Mouse (Mus musculus) neural tube, embryonic 13.5 days (tissue): ENCODE measurements around the gene Timd4. TPM values are rescaled to one million over a fixed set of nuclear protein-coding genes. Genes with fewer than 3 reads are reported as not detected.
A peak's percentile ranks its signal among the peaks of the same experiment; 100 is the strongest.

Experiments
- ATAC-seq: fragments of 200-750 bp; cut with Nextera tagmentation; 2 replicates; pipeline ENCODE4 v1.8.0; 2017; ENCODE audit warnings: low read depth, mild to moderate bottlenecking, moderate TSS enrichment, moderate library complexity
- H3K27ac ChIP-seq: fragments of 300-500 bp; sonication (generic); replicated peaks from 2 replicates; pipeline ENCODE4 v1.5.1; 2015; ENCODE audit warnings: moderate library complexity, mild to moderate bottlenecking, inconsistent platforms
- H3K27me3 ChIP-seq: fragments of 300-500 bp; sonication (generic); 2 replicates; pipeline ENCODE4 v1.6.1; 2015; ENCODE audit warnings: mild to moderate bottlenecking, inconsistent platforms
- H3K36me3 ChIP-seq: fragments of 300-500 bp; sonication (generic); 2 replicates; pipeline ENCODE4 v1.6.1; 2015; ENCODE audit warnings: mild to moderate bottlenecking, inconsistent platforms
- H3K4me1 ChIP-seq: fragments of 300-500 bp; sonication (generic); replicated peaks from 2 replicates; pipeline ENCODE4 v1.6.1; 2015; ENCODE audit warnings: inconsistent platforms
- H3K4me2 ChIP-seq: fragments of 300-500 bp; sonication (generic); 2 replicates; pipeline ENCODE4 v1.6.1; 2015; ENCODE audit warnings: inconsistent platforms, mild to moderate bottlenecking, moderate library complexity
- H3K4me3 ChIP-seq: fragments of 300-500 bp; sonication (generic); 2 replicates; pipeline ENCODE4 v1.5.1; 2015; ENCODE audit warnings: mild to moderate bottlenecking, inconsistent platforms
- H3K9ac ChIP-seq: fragments of 300-500 bp; sonication (generic); 2 replicates; pipeline ENCODE4 v1.6.1; 2015; ENCODE audit warnings: moderate library complexity, mild to moderate bottlenecking, inconsistent platforms
- H3K9me3 ChIP-seq: fragments of 300-500 bp; sonication (generic); 2 replicates; pipeline ENCODE4 v1.6.1; 2016; ENCODE audit warnings: inconsistent platforms
- WGBS: fragments of 180-500 bp; shearing (Covaris S2); methylation state at CpG from one replicate; pipeline ENCODE4 v1.1.7; 2015; 5-methylcytosine and 5-hydroxymethylcytosine counted together
- polyA plus RNA-seq: library from polyadenylated mRNA; unstranded; fragments of >200 nt; fragmentation: Nextera tagmentation; extraction: Ambion mirVana; gene quantifications from 2 replicates; pipeline ENCODE4 v1.2.1, GENCODE M21; 2015

Gene Timd4
- polyA plus RNA-seq, 1 experiment from 2014 or later, result 0.31 TPM

- H3K4me3 ChIP-seq, result no peak overlapping the region
- H3K9ac ChIP-seq, result no peak overlapping the region
- 63% methylated on average over 1 of the region's 1 CpGs for WGBS
- no peaks in the 10 kb centered on the region for H3K36me3 ChIP-seq
- H3K9me3 ChIP-seq, result no peaks in the 10 kb centered on the region
- no peak overlapping the region for H3K4me2 ChIP-seq
- no peaks in the 10 kb centered on the region for H3K4me1 ChIP-seq
- H3K27me3 ChIP-seq, result no peaks in the 10 kb centered on the region; the same call in 1 of the 2 replicates
- H3K27ac ChIP-seq, result no peak overlapping the region
- peak; percentile 61; the same call in 1 of the 2 replicates for ATAC-seq
These were observed 54.2 kb downstream of the Timd4 start for GRCm38 (mm10) chr11:46864809-46865208.

DNA sequence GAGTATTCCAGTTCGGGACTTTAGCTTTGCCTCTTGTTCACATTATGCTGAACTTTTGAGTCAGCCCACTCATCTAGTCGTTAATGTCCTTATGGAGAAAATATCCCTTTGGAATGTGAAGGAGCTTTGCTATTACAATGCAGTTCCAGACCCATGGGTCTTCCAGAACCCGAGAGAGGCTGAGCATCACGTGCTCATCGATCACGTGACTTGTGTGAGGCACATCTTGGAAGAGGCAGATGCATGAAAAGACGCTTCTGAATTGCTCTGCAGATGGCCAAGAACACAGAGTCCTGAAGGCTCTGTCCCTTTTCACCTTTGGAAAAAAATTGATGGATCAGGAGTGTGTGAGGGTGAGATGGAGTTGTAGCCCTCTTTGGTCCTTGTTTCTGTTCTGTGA lies 58.0 kb downstream of the Timd4 start:
- no peak overlapping the region for H3K4me3 ChIP-seq
- no peak overlapping the region for H3K27ac ChIP-seq
- no peak overlapping the region for H3K4me2 ChIP-seq
- no peak overlapping the region for H3K9ac ChIP-seq
- no peaks in the 10 kb centered on the region for H3K4me1 ChIP-seq
- ATAC-seq, result no peak
- no peaks in the 10 kb centered on the region for H3K9me3 ChIP-seq
- 81% methylated on average over 7 of the region's 7 CpGs for WGBS
- no peaks in the 10 kb centered on the region; the same call in 1 of the 2 replicates for H3K27me3 ChIP-seq
- H3K36me3 ChIP-seq, result no peaks in the 10 kb centered on the region

- WGBS, result 93% methylated on average over 1 of the region's 1 CpGs
- ATAC-seq, result no peak
- H3K4me1 ChIP-seq, result no peaks in the 10 kb centered on the region
These were observed 65.2 kb downstream of the Timd4 start for GRCm38 (mm10) chr11:46875774-46876173.

DNA sequence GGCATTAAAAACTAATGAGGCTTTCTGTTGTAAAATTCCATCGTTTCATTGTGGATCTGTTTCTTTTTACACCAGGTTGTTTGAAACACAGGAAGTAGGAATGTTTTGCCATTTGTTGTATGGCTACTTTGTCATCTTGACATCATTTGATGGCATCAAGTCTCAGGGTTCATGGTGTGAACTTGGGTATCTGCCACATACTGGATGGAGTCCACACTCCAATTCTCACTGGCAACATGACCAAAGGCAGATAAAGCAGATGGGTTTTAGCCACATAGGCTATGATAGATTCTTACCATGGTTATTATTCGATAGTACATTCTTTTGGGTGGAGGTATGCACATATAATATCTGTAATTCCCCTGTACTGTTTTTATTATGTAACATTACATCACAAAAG lies 71.9 kb downstream of the Timd4 start:
- Histone ChIP-seq H3K9ac (no peak overlapping the region), H3K9me3 (no peaks in the 10 kb centered on the region), H3K27me3 (no peaks in the 10 kb centered on the region), H3K4me1 (no peaks in the 10 kb centered on the region), H3K36me3 (no peaks in the 10 kb centered on the region), H3K4me3 (no peak overlapping the region), H3K4me2 (no peak overlapping the region), H3K27ac (no peak overlapping the region)
- no peak for ATAC-seq
- 91% methylated on average over 2 of the region's 2 CpGs for WGBS

More at GRCm38 (mm10) chr11:46875774-46876173, 65.2 kb downstream of the Timd4 start:
- H3K27me3 ChIP-seq, result no peaks in the 10 kb centered on the region
- H3K36me3 ChIP-seq, result no peaks in the 10 kb centered on the region
- H3K9me3 ChIP-seq, result no peaks in the 10 kb centered on the region; the same call in 1 of the 2 replicates
- no peak overlapping the region for H3K9ac ChIP-seq
- no peak overlapping the region for H3K4me3 ChIP-seq
- H3K4me2 ChIP-seq, result no peak overlapping the region
- H3K27ac ChIP-seq, result no peak overlapping the region

DNA sequence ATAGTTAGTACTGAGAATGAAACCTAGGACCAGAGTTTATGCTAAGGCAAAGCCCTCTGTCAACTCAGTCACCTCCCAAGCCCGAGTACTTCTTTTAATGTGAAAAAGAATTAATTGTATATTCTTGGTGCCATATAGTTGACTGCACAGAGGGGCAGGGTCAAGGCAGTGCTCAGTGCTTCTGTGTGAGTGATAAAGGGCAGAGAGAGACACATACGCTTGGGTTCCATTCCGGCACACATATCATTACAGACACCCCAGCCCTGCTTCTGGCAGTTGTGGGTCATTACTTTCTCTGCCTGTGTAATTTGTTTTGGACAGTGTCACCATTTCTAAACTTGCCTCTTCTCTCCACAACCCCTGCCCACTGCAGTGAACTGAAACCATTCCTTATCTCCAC lies 78.5 kb downstream of the Timd4 start:
- no peak for ATAC-seq
- Histone ChIP-seq H3K4me2 (no peak overlapping the region), H3K36me3 (no peaks in the 10 kb centered on the region), H3K27ac (no peak overlapping the region), H3K9ac (no peak overlapping the region), H3K4me3 (no peak overlapping the region), H3K9me3 (no peaks in the 10 kb centered on the region), H3K4me1 (no peaks in the 10 kb centered on the region), H3K27me3 (no peaks in the 10 kb centered on the region)
- WGBS, result 75% methylated on average over 3 of the region's 3 CpGs

Other genes with a start within 250 kb of the Timd4 start
- gene BC053393, start 239.3 kb upstream of the Timd4 start, polyA plus RNA-seq, result not detected in 2 replicates
- not detected in 2 replicates for gene Dppa1, start 181.5 kb upstream of the Timd4 start, polyA plus RNA-seq
- gene Timd2, start 103.7 kb upstream of the Timd4 start, polyA plus RNA-seq, result 0.06 TPM in 1 of 2 replicates, not detected in the other
- not detected in 2 replicates for gene Havcr1, start 75.7 kb upstream of the Timd4 start, polyA plus RNA-seq